Mouse (Mus musculus) olfactory bulb, adult 2 months (tissue): Measurements from ENCODE around the gene Fam189b. TPM values are rescaled to one million over a fixed set of nuclear protein-coding genes. Genes with fewer than 3 reads are reported as not detected.

ENCODE experiments used
- H3K27ac ChIP-seq: fragments of 200-500 bp; 2 replicates; pipeline ENCODE4 v1.5.1; 2012; ENCODE audit warnings: low read depth, low read length; ENCODE audit not compliant: insufficient read depth
- H3K4me1 ChIP-seq: fragments of 200-500 bp; 2 replicates; pipeline ENCODE4 v1.6.1; 2012; ENCODE audit warnings: low read length; ENCODE audit not compliant: control insufficient read depth, insufficient read depth
- H3K4me3 ChIP-seq: fragments of 200-500 bp; 2 replicates; pipeline ENCODE4 v1.5.1; 2012; ENCODE audit warnings: mild to moderate bottlenecking, low read depth, low read length, moderate library complexity; ENCODE audit not compliant: insufficient read depth
- CTCF ChIP-seq: fragments of 200-500 bp; IDR thresholded peaks from 2 replicates; pipeline ENCODE4 v1.5.1; 2012; ENCODE audit warnings: low read depth, mild to moderate bottlenecking, low read length, moderate library complexity; ENCODE audit not compliant: insufficient read depth
- POLR2A ChIP-seq: fragments of 200-500 bp; IDR thresholded peaks from 2 replicates; pipeline ENCODE4 v1.6.1; 2012; ENCODE audit warnings: mild to moderate bottlenecking, low read depth, low read length, moderate library complexity; ENCODE audit not compliant: insufficient read depth
- WGBS: fragments of 180-500 bp; shearing (Covaris S2); methylation state at CpG from one replicate; pipeline ENCODE4 v1.1.7; 2018; 5-methylcytosine and 5-hydroxymethylcytosine counted together
- polyA plus RNA-seq: library from polyadenylated mRNA; stranded (reverse); fragments of >200 nt; gene quantifications from 2 replicates; pipeline ENCODE4 v1.2.4, GENCODE M21; 2012; ENCODE audit warnings: low replicate concordance; ENCODE audit not compliant: missing spikeins, insufficient read depth, insufficient read length

Gene Fam189b
- polyA plus RNA-seq, 1 experiment, result not detected

DNA sequence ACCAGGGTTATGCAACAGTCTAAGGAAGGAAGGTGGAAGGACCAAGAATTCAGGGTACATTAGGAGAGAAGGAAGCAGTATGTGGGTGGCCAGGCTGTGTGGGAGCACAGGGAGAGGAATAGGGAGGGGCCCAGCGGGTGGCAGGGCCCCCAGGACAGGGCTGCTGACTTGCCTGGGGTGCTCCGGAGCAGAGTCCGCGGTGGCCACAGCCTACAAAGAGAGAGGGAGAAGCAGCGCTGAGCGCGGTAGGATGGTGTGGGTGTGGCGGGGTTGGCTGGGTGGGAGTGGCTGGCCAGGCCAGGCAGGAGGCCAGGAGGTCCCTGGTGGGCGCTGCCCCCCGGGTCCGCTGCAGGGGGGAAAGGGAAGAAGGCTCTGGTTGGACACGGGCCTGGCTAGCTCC lies 55.6 kb downstream of the Fam189b start:
- H3K27ac ChIP-seq, result no peak overlapping the region
- peaks cover 16% of the 10 kb centered on the region for H3K4me1 ChIP-seq
- H3K4me3 ChIP-seq, result no peak overlapping the region
- 63% methylated on average over 12 of the region's 12 CpGs for WGBS
- TF ChIP-seq CTCF (no peak), POLR2A (no peak)

Other genes with a start within 250 kb of the Fam189b start
- gene Ash1l, start 232.5 kb upstream of the Fam189b start, polyA plus RNA-seq, result 107 TPM in 1 of 2 replicates, not detected in the other
- gene Dap3, start 232.0 kb upstream of the Fam189b start, polyA plus RNA-seq, result not detected in 2 replicates
- not detected in 2 replicates for gene Rusc1, start 89.8 kb upstream of the Fam189b start, polyA plus RNA-seq
- gene Gm43738, start 82.0 kb upstream of the Fam189b start, polyA plus RNA-seq, result not detected in 2 replicates
- not detected in 2 replicates for gene Fdps, start 81.2 kb upstream of the Fam189b start, polyA plus RNA-seq
- gene Pklr, start 47.0 kb upstream of the Fam189b start, polyA plus RNA-seq, result not detected in 2 replicates
- not detected in 2 replicates for gene Hcn3, start 22.9 kb upstream of the Fam189b start, polyA plus RNA-seq
- gene Clk2, start 18.3 kb upstream of the Fam189b start, polyA plus RNA-seq, result not detected in 2 replicates
- gene Scamp3, start 5.7 kb upstream of the Fam189b start, polyA plus RNA-seq, result not detected in 2 replicates
- not detected in 2 replicates for gene Gba, start 19.8 kb downstream of the Fam189b start, polyA plus RNA-seq
- gene Thbs3, start 32.0 kb downstream of the Fam189b start, polyA plus RNA-seq, result not detected in 2 replicates
- gene Mtx1, start 43.9 kb downstream of the Fam189b start, polyA plus RNA-seq, result not detected in 2 replicates
- gene Muc1, start 45.9 kb downstream of the Fam189b start, polyA plus RNA-seq, result not detected in 2 replicates
- not detected in 2 replicates for gene Krtcap2, start 62.8 kb downstream of the Fam189b start, polyA plus RNA-seq
- not detected in 2 replicates for gene Trim46, start 63.2 kb downstream of the Fam189b start, polyA plus RNA-seq
- not detected in 2 replicates for gene Dpm3, start 76.2 kb downstream of the Fam189b start, polyA plus RNA-seq
- gene Slc50a1, start 87.4 kb downstream of the Fam189b start, polyA plus RNA-seq, result not detected in 2 replicates
- not detected in 2 replicates for gene Efna1, start 98.0 kb downstream of the Fam189b start, polyA plus RNA-seq
- gene Efna3, start 139.8 kb downstream of the Fam189b start, polyA plus RNA-seq, result not detected in 2 replicates
- not detected in 2 replicates for gene Efna4, start 154.9 kb downstream of the Fam189b start, polyA plus RNA-seq
- gene Adam15, start 166.9 kb downstream of the Fam189b start, polyA plus RNA-seq, result not detected in 2 replicates
- not detected in 2 replicates for gene Dcst2, start 178.8 kb downstream of the Fam189b start, polyA plus RNA-seq
- gene Dcst1, start 182.1 kb downstream of the Fam189b start, polyA plus RNA-seq, result not detected in 2 replicates
- gene Zbtb7b, start 211.6 kb downstream of the Fam189b start, polyA plus RNA-seq, result not detected in 2 replicates
- not detected in 2 replicates for gene Lenep, start 219.7 kb downstream of the Fam189b start, polyA plus RNA-seq
- not detected in 2 replicates for gene Flad1, start 228.7 kb downstream of the Fam189b start, polyA plus RNA-seq
- gene Cks1b, start 235.2 kb downstream of the Fam189b start, polyA plus RNA-seq, result not detected in 2 replicates
- not detected in 2 replicates for gene Shc1, start 235.3 kb downstream of the Fam189b start, polyA plus RNA-seq
- not detected in 2 replicates for gene Pygo2, start 247.1 kb downstream of the Fam189b start, polyA plus RNA-seq